Mouse (Mus musculus) limb, embryonic 12.5 days (tissue): ENCODE results near the gene Tbx22. TPM values are rescaled to one million over a fixed set of nuclear protein-coding genes. Genes with fewer than 3 reads are reported as not detected.

Experiments used
- ATAC-seq: fragments of 200-750 bp; cut with Nextera tagmentation; 2 replicates; pipeline ENCODE4 v1.8.0; 2017; ENCODE audit warnings: low read depth, moderate TSS enrichment; ENCODE audit not compliant: insufficient number of reproducible peaks, insufficient read depth, low FRiP score, low TSS enrichment
- H3K27ac ChIP-seq: fragments of 300-500 bp; sonication (generic); 2 replicates; pipeline ENCODE4 v1.5.1; 2016; ENCODE audit warnings: mild to moderate bottlenecking, moderate library complexity
- H3K27me3 ChIP-seq: fragments of 300-500 bp; sonication (generic); 2 replicates; pipeline ENCODE4 v1.6.1; 2016; ENCODE audit warnings: mild to moderate bottlenecking, moderate library complexity
- H3K36me3 ChIP-seq: fragments of 300-500 bp; sonication (generic); 2 replicates; pipeline ENCODE4 v1.6.1; 2016; ENCODE audit warnings: mild to moderate bottlenecking, moderate library complexity
- H3K4me1 ChIP-seq: fragments of 300-500 bp; sonication (generic); replicated peaks from 2 replicates; pipeline ENCODE4 v1.6.1; 2016
- H3K4me2 ChIP-seq: fragments of 300-500 bp; sonication (generic); 2 replicates; pipeline ENCODE4 v1.6.1; 2016; ENCODE audit warnings: mild to moderate bottlenecking, moderate library complexity
- H3K4me3 ChIP-seq: fragments of 300-500 bp; sonication (generic); replicated peaks from 2 replicates; pipeline ENCODE4 v1.5.1; 2016; ENCODE audit warnings: mild to moderate bottlenecking
- H3K9ac ChIP-seq: fragments of 300-500 bp; sonication (generic); replicated peaks from 2 replicates; pipeline ENCODE4 v1.6.1; 2016; ENCODE audit warnings: mild to moderate bottlenecking, moderate library complexity
- H3K9me3 ChIP-seq: fragments of 300-500 bp; sonication (generic); 2 replicates; pipeline ENCODE4 v1.6.1; 2016; ENCODE audit warnings: mild to moderate bottlenecking, moderate library complexity
- whole genome bisulfite sequencing: fragments of 180-500 bp; shearing (Covaris S2); methylation state at CpG from one replicate; pipeline ENCODE4 v1.1.7; 2016; 5-methylcytosine and 5-hydroxymethylcytosine counted together
- polyA plus RNA-seq: library from polyadenylated mRNA; unstranded; fragments of >200 nt; fragmentation: Nextera tagmentation; extraction: Ambion mirVana; gene quantifications from 2 replicates; pipeline ENCODE4 v1.2.1, GENCODE M21; 2016

The Tbx22 gene
- 0.90 and 1.9 TPM in 2 replicates for polyA plus RNA-seq

DNA sequence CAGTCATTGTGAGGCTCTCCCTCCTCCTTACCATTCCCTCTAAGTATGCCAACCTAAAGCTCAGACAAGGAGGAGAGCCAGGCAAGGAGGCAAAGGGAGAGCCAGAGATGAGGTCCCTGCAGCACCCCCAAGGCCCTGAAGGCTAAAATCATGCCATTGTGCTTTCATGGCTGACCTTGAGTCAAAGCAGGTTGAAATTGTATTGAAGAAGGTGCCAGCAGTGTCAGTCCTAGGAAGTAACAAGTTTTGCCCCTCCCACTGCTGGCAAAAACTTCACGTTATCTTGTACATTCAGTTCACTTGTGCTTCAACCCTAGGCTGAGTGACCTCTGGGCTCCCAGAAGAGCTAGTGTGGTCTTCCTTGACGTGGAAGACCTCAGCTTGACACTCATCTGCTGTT is at the start of gene Tbx22:
Gene Tbx22, plus strand, starts transcription at position 301 of the 400 bp plus-strand sequence.
- Histone ChIP-seq H3K36me3 (no peaks in the 10 kb centered on the region), H3K27me3 (no peaks in the 10 kb centered on the region), H3K4me3 (no peak within 1 kb of the TSS), H3K9ac (no peak within 1 kb of the TSS), H3K27ac (no peak within 1 kb of the TSS), H3K4me1 (no peaks in the 10 kb centered on the region), H3K9me3 (no peaks in the 10 kb centered on the region), H3K4me2 (no peak within 1 kb of the TSS)
- WGBS = 73% methylated on average over 2 of the region's 2 CpGs
- ATAC-seq = no peak

GRCm38 (mm10) chrX:107668677-107669076 is 913 bp downstream of the Tbx22 start:
- H3K9me3 ChIP-seq = no peaks in the 10 kb centered on the region
- H3K4me3 ChIP-seq = no peak overlapping the region
- H3K27ac ChIP-seq = no peak overlapping the region
- H3K4me1 ChIP-seq = no peaks in the 10 kb centered on the region
- no peak overlapping the region for H3K9ac ChIP-seq
- no peaks in the 10 kb centered on the region for H3K27me3 ChIP-seq
- WGBS = 24% methylated on average over 1 of the region's 1 CpGs
- H3K4me2 ChIP-seq = no peak overlapping the region
- no peak for ATAC-seq
- H3K36me3 ChIP-seq = no peaks in the 10 kb centered on the region

DNA sequence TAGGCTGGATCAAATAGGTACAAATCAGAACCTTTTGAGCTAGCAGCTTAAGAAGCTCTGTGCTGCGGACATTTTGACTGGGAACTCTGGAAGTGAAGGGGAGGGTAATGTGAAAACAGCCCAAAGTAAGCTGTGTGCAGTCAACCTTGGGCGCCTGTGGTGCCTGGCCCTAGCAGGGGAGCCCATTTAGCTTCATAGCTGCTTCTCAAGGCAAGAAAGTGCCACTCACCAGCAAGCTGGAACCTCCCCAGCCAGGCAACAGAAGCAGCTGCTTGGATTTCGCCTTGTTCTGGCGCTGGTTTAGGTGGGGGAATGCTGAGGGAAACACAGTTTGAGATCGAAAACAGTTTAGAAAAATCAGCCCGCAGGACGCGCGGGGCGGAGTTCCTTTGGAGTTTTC is 11.4 kb downstream of the Tbx22 start:
- H3K4me3 ChIP-seq = peak overlapping the region; percentile 34
- H3K9ac ChIP-seq = 0 out of 2 replicates have a peak overlapping the region, but pooled peaks have one; percentile 31
- H3K9me3 ChIP-seq = no peaks in the 10 kb centered on the region
- no peak overlapping the region for H3K27ac ChIP-seq
- H3K36me3 ChIP-seq = no peaks in the 10 kb centered on the region
- no peak for ATAC-seq
- peaks cover 45% of the 10 kb centered on the region for H3K27me3 ChIP-seq
- no peaks in the 10 kb centered on the region for H3K4me1 ChIP-seq
- peak overlapping the region; percentile 51 for H3K4me2 ChIP-seq
- 16% methylated on average over 10 of the region's 10 CpGs for WGBS

DNA sequence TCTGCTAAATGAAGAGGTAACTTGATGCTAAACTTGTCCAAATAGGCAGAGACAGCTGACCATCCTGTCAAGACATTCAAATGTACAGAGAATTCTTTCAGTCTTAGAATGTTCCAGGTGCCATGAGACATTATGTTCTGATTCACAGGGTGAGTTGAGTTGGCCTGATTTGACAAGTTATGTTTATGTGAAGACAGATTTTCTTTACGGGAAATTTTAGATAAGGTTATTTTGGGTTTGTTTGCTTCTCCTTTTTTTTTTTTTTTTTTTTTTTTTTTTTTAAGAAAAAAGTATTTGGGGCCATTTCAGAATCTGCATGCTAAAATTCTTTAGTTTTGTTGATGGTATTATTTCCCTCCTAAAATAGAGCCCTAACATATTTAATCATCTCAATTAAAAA is 40.8 kb downstream of the Tbx22 start:
- no peak overlapping the region for H3K27ac ChIP-seq
- no peaks in the 10 kb centered on the region for H3K27me3 ChIP-seq
- WGBS = 80% methylated on average over 1 of the region's 1 CpGs
- no peak for ATAC-seq
- H3K4me1 ChIP-seq = no peaks in the 10 kb centered on the region
- H3K4me3 ChIP-seq = no peak overlapping the region
- H3K9ac ChIP-seq = no peak overlapping the region
- H3K36me3 ChIP-seq = no peaks in the 10 kb centered on the region
- no peaks in the 10 kb centered on the region for H3K9me3 ChIP-seq
- no peak overlapping the region for H3K4me2 ChIP-seq

DNA sequence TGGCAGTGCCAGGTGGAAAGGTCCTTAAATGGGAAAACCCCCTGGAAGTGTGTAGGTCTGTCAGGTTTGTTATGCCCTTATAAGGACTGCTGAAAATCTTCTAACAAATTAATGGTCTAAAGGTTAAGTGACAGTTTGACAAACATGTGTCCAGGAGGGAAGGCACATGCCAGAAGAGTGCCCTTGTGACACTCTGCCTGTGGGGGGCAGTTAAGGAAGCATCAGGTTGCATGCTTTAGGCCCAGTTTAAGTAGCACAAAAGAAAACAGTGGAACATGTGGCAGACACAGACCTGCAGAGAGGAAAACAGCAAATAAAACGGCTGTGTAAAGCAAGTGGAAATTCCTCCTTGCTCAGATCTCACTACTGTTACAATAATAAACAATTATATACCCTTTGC is 55.8 kb downstream of the Tbx22 start:
- Histone ChIP-seq H3K9me3 (no peaks in the 10 kb centered on the region), H3K4me2 (no peak overlapping the region), H3K9ac (no peak overlapping the region), H3K4me3 (no peak overlapping the region), H3K4me1 (no peaks in the 10 kb centered on the region), H3K27me3 (no peaks in the 10 kb centered on the region), H3K36me3 (no peaks in the 10 kb centered on the region), H3K27ac (no peak overlapping the region)
- 11% methylated on average over 1 of the region's 1 CpGs for WGBS
- peak; percentile 76; the same call in 1 of the 2 replicates for ATAC-seq

Other genes starting within 250 kb of the Tbx22 start
- 0.09 and 0.10 TPM in 2 replicates for gene Tent5d, start 124.6 kb downstream of the Tbx22 start, polyA plus RNA-seq
- 7.4 and 8.8 TPM in 2 replicates for gene 2610002M06Rik, start 148.4 kb downstream of the Tbx22 start, polyA plus RNA-seq